Mouse (Mus musculus) urinary bladder, postnatal 0 days (tissue): ENCODE measurements around the gene Fam71d. TPM values are rescaled to one million over a fixed set of nuclear protein-coding genes. Genes with fewer than 3 reads are reported as not detected.

ENCODE experiments used
- polyA plus RNA-seq: library from polyadenylated mRNA; unstranded; fragments of >200 nt; fragmentation: Nextera tagmentation; extraction: Ambion mirVana; gene quantifications from 2 replicates; pipeline ENCODE4 v1.2.1, GENCODE M21; 2015

Fam71d gene
- polyA plus RNA-seq, result not detected in 2 replicates

DNA sequence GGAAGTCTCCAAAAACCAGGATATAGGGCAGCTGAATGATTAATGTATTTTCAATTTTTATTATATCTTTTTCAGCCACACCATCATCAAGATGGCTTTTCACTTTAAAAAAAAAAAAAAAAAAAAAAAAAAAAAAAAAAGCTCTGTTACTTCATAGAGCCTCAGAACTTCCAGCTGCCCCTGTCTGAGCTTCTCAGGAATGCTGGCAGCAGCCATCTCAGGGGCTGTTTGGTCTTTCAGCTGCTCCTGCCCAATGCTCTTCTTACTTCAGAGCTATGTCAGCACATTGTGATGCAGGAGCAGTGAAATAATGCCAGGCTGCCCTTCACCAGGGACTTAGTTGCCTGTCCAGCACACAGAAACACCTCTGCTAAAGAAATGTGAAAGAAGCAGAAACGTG is at the start of gene Fam71d:
Gene Fam71d, plus strand, starts transcription at position 211 of the 400 bp plus-strand sequence.

DNA sequence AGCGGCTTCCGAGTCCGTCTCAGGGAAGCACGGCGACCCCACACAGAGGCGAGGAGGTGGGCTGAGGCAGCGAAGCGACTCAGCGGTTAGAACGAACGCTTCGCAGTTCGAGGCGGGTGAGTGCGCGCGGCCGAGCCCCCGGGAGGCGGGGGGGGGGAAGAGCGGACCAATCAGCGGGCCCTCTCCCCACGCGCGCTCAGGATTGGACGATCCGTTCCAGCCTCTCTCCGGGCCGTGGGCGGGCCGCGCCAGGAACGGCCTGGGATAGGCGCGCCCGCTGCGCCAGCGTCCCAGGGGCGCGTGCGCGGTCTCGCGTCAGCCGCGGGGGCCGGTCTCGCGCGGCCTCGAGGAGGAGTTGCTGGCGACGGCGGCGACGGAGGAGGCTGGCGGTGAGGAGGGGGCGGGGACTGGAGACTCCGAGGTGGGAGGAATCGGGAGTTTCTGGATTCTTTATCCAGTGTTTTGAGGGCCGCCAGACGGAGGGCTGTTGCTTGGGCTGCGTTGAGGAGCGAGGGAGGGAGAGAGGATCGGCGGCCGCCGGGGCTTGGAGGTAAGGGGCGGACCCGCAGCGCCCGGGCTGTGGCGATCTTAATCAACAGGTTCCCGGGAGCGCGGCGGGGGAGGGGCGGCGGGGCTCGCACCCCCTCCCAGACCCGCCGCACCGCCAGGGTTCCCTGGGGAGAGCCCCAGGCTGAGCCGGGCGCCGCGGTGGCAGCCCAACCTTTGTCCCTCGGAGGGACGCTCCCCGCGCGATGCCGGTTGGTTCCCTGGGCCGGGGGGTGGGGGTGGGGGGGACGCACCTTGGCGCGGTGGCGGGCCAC is 57.4 kb downstream of the Fam71d start, which contains the start of gene Mpp5:
Gene Mpp5, plus strand, starts transcription at position 351 of the 821 bp plus-strand sequence.

Other genes with a start within 250 kb of the Fam71d start
- 11.3 and 11.6 TPM in 2 replicates for gene Mpp5, start 57.4 kb downstream of the Fam71d start, polyA plus RNA-seq
- gene Atp6v1d, start 170.1 kb downstream of the Fam71d start, polyA plus RNA-seq, result 63.9 and 69.8 TPM in 2 replicates
- 141 and 149 TPM in 2 replicates for gene Eif2s1, start 170.3 kb downstream of the Fam71d start, polyA plus RNA-seq
- gene Plek2, start 215.4 kb downstream of the Fam71d start, polyA plus RNA-seq, result 8.4 and 9.1 TPM in 2 replicates